Mouse (Mus musculus) stomach, postnatal 0 days (tissue): ENCODE results near the gene Ttc34. TPM values are rescaled to one million over a fixed set of nuclear protein-coding genes. Genes with fewer than 3 reads are reported as not detected.

Experiments used
- ATAC-seq: fragments of 200-750 bp; cut with Nextera tagmentation; 2 replicates; pipeline ENCODE4 v1.8.0; 2017; ENCODE audit not compliant: low FRiP score, low TSS enrichment
- DNase-seq: peaks from one replicate; pipeline ENCODE4 v3.0.0-alpha.2; 2016; ENCODE audit warnings: low spot score
- H3K27ac ChIP-seq: fragments of 300-500 bp; sonication (generic); replicated peaks from 2 replicates; pipeline ENCODE4 v1.5.1; 2014; ENCODE audit warnings: mild to moderate bottlenecking, control low read depth
- H3K27me3 ChIP-seq: fragments of 300-500 bp; sonication (generic); 2 replicates; pipeline ENCODE4 v1.6.1; 2014; ENCODE audit warnings: low read length; ENCODE audit not compliant: control insufficient read depth, insufficient read depth
- H3K36me3 ChIP-seq: fragments of 300-500 bp; sonication (generic); 2 replicates; pipeline ENCODE4 v1.6.1; 2014; ENCODE audit warnings: low read length, mixed read lengths; ENCODE audit not compliant: control insufficient read depth, insufficient read depth
- H3K4me1 ChIP-seq: fragments of 300-500 bp; sonication (generic); replicated peaks from 2 replicates; pipeline ENCODE4 v1.6.1; 2014; ENCODE audit warnings: antibody characterized with exemption; ENCODE audit not compliant: control insufficient read depth, insufficient read depth
- H3K4me2 ChIP-seq: fragments of 300-500 bp; sonication (generic); replicated peaks from 2 replicates; pipeline ENCODE4 v1.6.1; 2014; ENCODE audit warnings: low read depth, mild to moderate bottlenecking, control low read depth, moderate library complexity
- H3K4me3 ChIP-seq: fragments of 300-500 bp; sonication (generic); 2 replicates; pipeline ENCODE4 v1.5.1; 2014; ENCODE audit warnings: low read depth, low read length, control low read depth
- H3K9ac ChIP-seq: fragments of 300-500 bp; sonication (generic); 2 replicates; pipeline ENCODE4 v1.6.1; 2014; ENCODE audit warnings: mild to moderate bottlenecking, low read length, control low read depth, mixed read lengths
- H3K9me3 ChIP-seq: fragments of 300-500 bp; sonication (generic); 2 replicates; pipeline ENCODE4 v1.6.1; 2016; ENCODE audit warnings: low read length; ENCODE audit not compliant: control insufficient read depth
- CTCF ChIP-seq: IDR thresholded peaks from 2 replicates; pipeline ENCODE4 v1.5.1; 2016; ENCODE audit warnings: antibody characterized with exemption, low read depth, mild to moderate bottlenecking, moderate library complexity
- EP300 ChIP-seq: optimal IDR thresholded peaks from 2 replicates; pipeline ENCODE3; 2016; ENCODE audit warnings: antibody characterized with exemption
- WGBS: fragments of 180-500 bp; shearing (Covaris S2); extraction: QIAGEN DNeasy Blood & Tissue Kit; methylation state at CpG from one replicate; pipeline ENCODE4 v1.1.7; 2014; 5-methylcytosine and 5-hydroxymethylcytosine counted together
- polyA plus RNA-seq: library from polyadenylated mRNA; unstranded; fragments of >200 nt; fragmentation: Nextera tagmentation; extraction: Ambion mirVana; gene quantifications from 2 replicates; pipeline ENCODE4 v1.2.1, GENCODE M21; 2015

The Ttc34 gene
- polyA plus RNA-seq, 1 experiment from 2014 or later = 0.10 TPM

- peak; percentile 82 for DNase-seq
- Histone ChIP-seq H3K4me1 (no peaks in the 10 kb centered on the region), H3K36me3 (no peaks in the 10 kb centered on the region), H3K27ac (no peak overlapping the region), H3K27me3 (peaks cover 5% of the 10 kb centered on the region; the same call in 1 of the 2 replicates), H3K4me3 (peak overlapping the region; percentile 47), H3K4me2 (peak overlapping the region; percentile 85), H3K9me3 (no peaks in the 10 kb centered on the region), H3K9ac (peak overlapping the region; percentile 43)
- WGBS = under 1% methylated on average over 88 of the region's 110 CpGs
- peak; percentile 76 for TF ChIP-seq CTCF
- TF ChIP-seq EP300 = no peak
- ATAC-seq = peak; percentile 89
Observed at GRCm38 (mm10) chr4:154855721-154856479, 18.6 kb downstream of the Ttc34 start.

- Histone ChIP-seq H3K27me3 (peaks cover 5% of the 10 kb centered on the region; the same call in 1 of the 2 replicates), H3K36me3 (no peaks in the 10 kb centered on the region), H3K4me1 (no peaks in the 10 kb centered on the region), H3K9me3 (no peaks in the 10 kb centered on the region), H3K27ac (no peak overlapping the region), H3K4me3 (peak overlapping the region; percentile 47), H3K9ac (peak overlapping the region; percentile 43), H3K4me2 (peak overlapping the region; percentile 85)
- TF ChIP-seq EP300 (no peak), CTCF (no peak)
- ATAC-seq (no peak), DNase-seq (no peak)
- WGBS = 15% methylated on average over 9 of the region's 9 CpGs
Observed at GRCm38 (mm10) chr4:154856480-154856837, 19.2 kb downstream of the Ttc34 start.

- Histone ChIP-seq H3K9me3 (no peaks in the 10 kb centered on the region), H3K36me3 (no peaks in the 10 kb centered on the region), H3K4me3 (no peak overlapping the region), H3K4me2 (peak overlapping the region; percentile 85; the same call in 1 of the 2 replicates), H3K4me1 (no peaks in the 10 kb centered on the region), H3K27me3 (peaks cover 5% of the 10 kb centered on the region; the same call in 1 of the 2 replicates), H3K27ac (no peak overlapping the region), H3K9ac (no peak overlapping the region)
- WGBS = 85% methylated on average over 7 of the region's 7 CpGs
- ATAC-seq = no peak
- TF ChIP-seq CTCF = no peak
- no peak for TF ChIP-seq EP300
- DNase-seq = no peak
Observed at GRCm38 (mm10) chr4:154856882-154857281, 19.6 kb downstream of the Ttc34 start.

- TF ChIP-seq EP300 (no peak), CTCF (no peak)
- Histone ChIP-seq H3K27me3 (peaks cover 5% of the 10 kb centered on the region; the same call in 1 of the 2 replicates), H3K36me3 (no peaks in the 10 kb centered on the region), H3K4me3 (no peak overlapping the region), H3K4me2 (no peak overlapping the region), H3K4me1 (no peaks in the 10 kb centered on the region), H3K27ac (no peak overlapping the region), H3K9me3 (no peaks in the 10 kb centered on the region), H3K9ac (no peak overlapping the region)
- 75% methylated on average over 10 of the region's 10 CpGs for WGBS
- DNase-seq (no peak), ATAC-seq (no peak)
Observed at GRCm38 (mm10) chr4:154857366-154858240, 20.3 kb downstream of the Ttc34 start.

GRCm38 (mm10) chr4:154858601-154859000 lies 21.3 kb downstream of the Ttc34 start:
- Histone ChIP-seq H3K9ac (no peak overlapping the region), H3K36me3 (no peaks in the 10 kb centered on the region), H3K27me3 (peaks cover 5% of the 10 kb centered on the region; the same call in 1 of the 2 replicates), H3K9me3 (no peaks in the 10 kb centered on the region), H3K4me2 (no peak overlapping the region), H3K4me3 (no peak overlapping the region), H3K27ac (no peak overlapping the region), H3K4me1 (no peaks in the 10 kb centered on the region)
- DNase-seq (no peak), ATAC-seq (no peak)
- WGBS = 65% methylated on average over 3 of the region's 3 CpGs
- TF ChIP-seq EP300 = no peak
- no peak for TF ChIP-seq CTCF
